Mouse (Mus musculus) myocyte (in vitro differentiated cells): ENCODE results near the gene Cdk12. TPM values are rescaled to one million over a fixed set of nuclear protein-coding genes. Genes with fewer than 3 reads are reported as not detected.

Experiments
- H3K27me3 ChIP-seq: one replicate; pipeline ENCODE4 v1.6.1; 2011; ENCODE audit not compliant: control insufficient read depth, insufficient read depth, insufficient read length
- H3K36me3 ChIP-seq: one replicate; pipeline ENCODE4 v1.6.1; 2011; ENCODE audit not compliant: control insufficient read depth, insufficient read depth
- H3K4me2 ChIP-seq: one replicate; pipeline ENCODE4 v1.6.1; 2011; ENCODE audit warnings: low read depth, control low read depth
- H3K4me3 ChIP-seq: one replicate; pipeline ENCODE4 v1.5.1; 2011; ENCODE audit warnings: mild to moderate bottlenecking, control low read depth, moderate library complexity
- H3K79me2 ChIP-seq: one replicate; pipeline ENCODE4 v1.6.1; 2011; ENCODE audit not compliant: control insufficient read depth, insufficient read depth
- H3ac ChIP-seq: one replicate; pipeline ENCODE4 v1.6.1; 2011; ENCODE audit not compliant: control insufficient read depth, insufficient read length
- CEBPB ChIP-seq: IDR thresholded peaks from 2 replicates; pipeline ENCODE4 v1.6.1; 2011; ENCODE audit warnings: mild to moderate bottlenecking, moderate library complexity; ENCODE audit not compliant: poor library complexity, insufficient read depth, severe bottlenecking
- E2F4 ChIP-seq: IDR thresholded peaks from one replicate; pipeline ENCODE4 v1.6.1; 2011; ENCODE audit warnings: mild to moderate bottlenecking, control low read depth, moderate library complexity; ENCODE audit not compliant: insufficient read depth
- MAX ChIP-seq: IDR thresholded peaks from one replicate; pipeline ENCODE4 v1.6.1; 2011; ENCODE audit warnings: low read depth, mild to moderate bottlenecking, control low read depth
- MYOD1 ChIP-seq, 3 experiments: IDR thresholded peaks; one replicate each; pipeline ENCODE4 v1.6.1; 2011; ENCODE audit warnings: control low read depth in 2 of 3, low read depth in 2 of 3, mild to moderate bottlenecking in 2 of 3, moderate library complexity in 1 of 3; ENCODE audit not compliant: insufficient read length in 2 of 3, control insufficient read depth in 1 of 3
- MYOG ChIP-seq, 3 experiments: IDR thresholded peaks; one replicate each; pipeline ENCODE4 v1.6.1; 2011; ENCODE audit warnings: control low read depth in 2 of 3, low read depth in 2 of 3, mild to moderate bottlenecking in 2 of 3; ENCODE audit not compliant: insufficient read length in 2 of 3, control insufficient read depth in 1 of 3, insufficient read depth in 1 of 3
- POLR2A ChIP-seq: IDR thresholded peaks from one replicate; pipeline ENCODE4 v1.6.1; 2011; ENCODE audit warnings: low read depth, mild to moderate bottlenecking, control low read depth, moderate library complexity; ENCODE audit not compliant: insufficient read length
- POLR2AphosphoS2 ChIP-seq: IDR thresholded peaks from one replicate; pipeline ENCODE4 v1.6.1; 2011; ENCODE audit warnings: low read depth, control low read depth; ENCODE audit not compliant: insufficient read length
- REST ChIP-seq: IDR thresholded peaks from one replicate; pipeline ENCODE4 v1.6.1; 2011; ENCODE audit warnings: mild to moderate bottlenecking, control low read depth, moderate library complexity; ENCODE audit not compliant: insufficient read depth, insufficient read length
- SRF ChIP-seq: IDR thresholded peaks from one replicate; pipeline ENCODE4 v1.6.1; 2011; ENCODE audit warnings: low read depth; ENCODE audit not compliant: control insufficient read depth, insufficient read length
- TCF12 ChIP-seq: IDR thresholded peaks from one replicate; pipeline ENCODE4 v1.6.1; 2011; ENCODE audit warnings: mild to moderate bottlenecking, control low read depth; ENCODE audit not compliant: poor library complexity, insufficient read depth, severe bottlenecking
- TCF3 ChIP-seq: IDR thresholded peaks from one replicate; pipeline ENCODE4 v1.6.1; 2011; ENCODE audit warnings: low read depth, control low read depth; ENCODE audit not compliant: insufficient read length
- USF1 ChIP-seq: IDR thresholded peaks from one replicate; pipeline ENCODE4 v1.6.1; 2011; ENCODE audit warnings: low read depth, mild to moderate bottlenecking, control low read depth, moderate library complexity
- polyA plus RNA-seq: library from polyadenylated mRNA; unstranded; fragments of >200 nt; fragmentation: generic; extraction: Trizol; gene quantifications from one replicate; pipeline ENCODE4 v1.2.1, GENCODE M21; 2012; ENCODE audit warnings: missing spikeins

Cdk12 gene
- polyA plus RNA-seq, 1 experiment = 7.3 TPM

- TF ChIP-seq USF1 (no peak), CEBPB (no peak), TCF12 (no peak), MYOG (IDR thresholded peaks at IDR 0.05; ENCODE audit: control insufficient read depth in 1 of 3, insufficient read depth in 1 of 3, insufficient read length in 2 of 3, low read depth in 2 of 3) (no peak), TCF3 (no peak), POLR2A (no peak), MAX (no peak), REST (no peak), E2F4 (no peak), SRF (no peak)
- no peak overlapping the region for H3K4me2 ChIP-seq
- peaks cover 76% of the 10 kb centered on the region for H3K27me3 ChIP-seq
- no peak overlapping the region for H3ac ChIP-seq
- no peaks in the 10 kb centered on the region for H3K79me2 ChIP-seq
- H3K4me3 ChIP-seq = no peak overlapping the region
- H3K36me3 ChIP-seq = no peaks in the 10 kb centered on the region
These were observed 119.3 kb downstream of the Cdk12 start for GRCm38 (mm10) chr11:98322159-98322558.

GRCm38 (mm10) chr11:98323136-98323866 is 120.4 kb downstream of the Cdk12 start:
- peaks cover 76% of the 10 kb centered on the region for H3K27me3 ChIP-seq
- no peak overlapping the region for H3K4me2 ChIP-seq
- TF ChIP-seq CEBPB = no peak
- no peak for TF ChIP-seq POLR2AphosphoS2
- no peak for TF ChIP-seq TCF3
- TF ChIP-seq TCF12 = no peak
- TF ChIP-seq USF1 = no peak
- no peak for TF ChIP-seq POLR2A
- no peak for TF ChIP-seq E2F4
- no peak for TF ChIP-seq MYOG (IDR thresholded peaks at IDR 0.05; ENCODE audit: control insufficient read depth in 1 of 3, insufficient read depth in 1 of 3, insufficient read length in 2 of 3, low read depth in 2 of 3)
- TF ChIP-seq MYOD1 (IDR thresholded peaks at IDR 0.05; ENCODE audit: control insufficient read depth in 1 of 3, insufficient read length in 2 of 3, low read depth in 2 of 3) = no peak
- no peak for TF ChIP-seq REST
- TF ChIP-seq SRF = no peak
- no peak for TF ChIP-seq MAX
- H3K36me3 ChIP-seq = no peaks in the 10 kb centered on the region
- H3K79me2 ChIP-seq = no peaks in the 10 kb centered on the region
- H3ac ChIP-seq = no peak overlapping the region
- H3K4me3 ChIP-seq = no peak overlapping the region

GRCm38 (mm10) chr11:98323933-98324332 is 121.1 kb downstream of the Cdk12 start:
- TF ChIP-seq REST (peak; percentile 91), SRF (no peak)
- Histone ChIP-seq H3K4me3 (no peak overlapping the region), H3K79me2 (no peaks in the 10 kb centered on the region), H3K36me3 (no peaks in the 10 kb centered on the region), H3K27me3 (peaks cover 76% of the 10 kb centered on the region), H3K4me2 (no peak overlapping the region), H3ac (no peak overlapping the region)

GRCm38 (mm10) chr11:98325191-98325820 is 122.4 kb downstream of the Cdk12 start:
- no peak overlapping the region for H3K4me3 ChIP-seq
- no peak for TF ChIP-seq TCF3
- no peak for TF ChIP-seq POLR2A
- TF ChIP-seq REST = no peak
- no peak for TF ChIP-seq MYOD1 (IDR thresholded peaks at IDR 0.05; ENCODE audit: control insufficient read depth in 1 of 3, insufficient read length in 2 of 3, low read depth in 2 of 3)
- no peak for TF ChIP-seq E2F4
- no peak for TF ChIP-seq TCF12
- TF ChIP-seq SRF = no peak
- TF ChIP-seq MYOG (IDR thresholded peaks at IDR 0.05; ENCODE audit: control insufficient read depth in 1 of 3, insufficient read depth in 1 of 3, insufficient read length in 2 of 3, low read depth in 2 of 3) = no peak
- TF ChIP-seq MAX = no peak
- TF ChIP-seq USF1 = no peak
- TF ChIP-seq CEBPB = no peak
- TF ChIP-seq POLR2AphosphoS2 = no peak
- no peak overlapping the region for H3ac ChIP-seq
- no peaks in the 10 kb centered on the region for H3K79me2 ChIP-seq
- no peak overlapping the region for H3K4me2 ChIP-seq
- peaks cover 77% of the 10 kb centered on the region for H3K27me3 ChIP-seq
- H3K36me3 ChIP-seq = no peaks in the 10 kb centered on the region

GRCm38 (mm10) chr11:98325821-98326218 is 123.0 kb downstream of the Cdk12 start:
- TF ChIP-seq POLR2A (no peak), MYOD1 (IDR thresholded peaks at IDR 0.05; ENCODE audit: control insufficient read depth in 1 of 3, insufficient read length in 2 of 3, low read depth in 2 of 3) (no peak), REST (no peak), POLR2AphosphoS2 (no peak), MAX (no peak), E2F4 (no peak), USF1 (no peak), MYOG (IDR thresholded peaks at IDR 0.05; ENCODE audit: control insufficient read depth in 1 of 3, insufficient read depth in 1 of 3, insufficient read length in 2 of 3, low read depth in 2 of 3) (no peak), CEBPB (no peak), TCF12 (no peak), SRF (no peak), TCF3 (no peak)
- H3ac ChIP-seq = no peak overlapping the region
- H3K4me3 ChIP-seq = no peak overlapping the region
- H3K27me3 ChIP-seq = peaks cover 77% of the 10 kb centered on the region
- H3K79me2 ChIP-seq = no peaks in the 10 kb centered on the region
- no peak overlapping the region for H3K4me2 ChIP-seq
- H3K36me3 ChIP-seq = no peaks in the 10 kb centered on the region
